Mouse (Mus musculus): ENCODE data around the gene Gm38100.

DNA sequence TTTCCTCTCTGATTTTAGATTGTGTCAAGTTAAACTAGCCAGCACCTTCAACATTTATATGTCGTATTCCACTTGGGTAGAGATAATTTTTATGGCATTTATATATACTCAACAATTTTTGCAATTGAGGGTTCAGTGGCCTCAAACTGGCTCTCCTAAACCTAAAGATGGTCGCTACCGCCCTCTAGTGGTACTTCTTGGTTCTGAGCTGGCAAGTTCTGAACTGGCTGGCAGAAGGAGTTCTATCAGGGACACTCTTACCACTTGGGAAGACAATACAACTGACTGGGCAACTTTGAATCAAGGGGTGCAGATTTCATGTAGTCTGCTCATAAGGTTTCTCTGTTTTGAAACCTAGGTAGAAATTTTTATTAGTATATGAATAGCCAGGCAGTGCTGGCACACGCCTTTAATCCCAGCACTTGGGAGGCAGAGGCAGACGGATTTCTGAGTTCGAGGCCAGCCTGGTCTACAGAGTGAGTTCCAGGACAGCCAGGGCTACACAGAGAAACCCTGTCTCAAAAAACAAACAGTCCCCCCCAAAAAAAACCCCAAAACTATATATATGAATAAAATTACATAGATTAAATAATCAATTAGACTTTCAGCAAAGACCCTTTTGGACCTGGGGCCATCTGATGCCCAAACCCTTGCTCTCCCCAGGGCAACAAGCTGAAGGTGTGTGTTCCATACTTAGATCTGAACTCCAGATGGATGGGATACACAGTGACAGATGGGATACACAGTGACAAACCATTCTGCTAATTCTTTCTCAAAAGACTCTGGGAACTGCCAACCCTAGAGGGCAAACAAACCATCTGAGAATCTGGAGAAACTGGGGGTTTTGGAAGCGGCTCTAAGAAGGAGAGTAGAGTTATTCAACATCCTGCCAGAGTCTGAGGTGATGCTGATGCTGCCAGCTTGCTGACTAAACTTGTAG lies 4.0 kb downstream of the Gm38100 start:
- TF ChIP-seq NANOG (IDR thresholded peaks at IDR 0.05; ENCODE audit: borderline replicate concordance, low read length) = no peak
- peak; percentile 64 for TF ChIP-seq CTCF (conservative IDR thresholded peaks at IDR 0.05; ENCODE audit: low read length)
- no peak for TF ChIP-seq POU5F1 (IDR thresholded peaks at IDR 0.05; ENCODE audit: borderline replicate concordance, low read length)
